Mouse (Mus musculus) ES-Bruce4 (cell line): ENCODE measurements around the gene Phxr2.

Experiments
- CTCF ChIP-seq: IDR thresholded peaks from one replicate; pipeline ENCODE4 v1.8.1; 2011; ENCODE audit warnings: low read depth, low read length
- POLR2A ChIP-seq: IDR thresholded peaks from one replicate; pipeline ENCODE4 v1.8.1; 2011; ENCODE audit warnings: low read length; ENCODE audit not compliant: insufficient read depth

DNA sequence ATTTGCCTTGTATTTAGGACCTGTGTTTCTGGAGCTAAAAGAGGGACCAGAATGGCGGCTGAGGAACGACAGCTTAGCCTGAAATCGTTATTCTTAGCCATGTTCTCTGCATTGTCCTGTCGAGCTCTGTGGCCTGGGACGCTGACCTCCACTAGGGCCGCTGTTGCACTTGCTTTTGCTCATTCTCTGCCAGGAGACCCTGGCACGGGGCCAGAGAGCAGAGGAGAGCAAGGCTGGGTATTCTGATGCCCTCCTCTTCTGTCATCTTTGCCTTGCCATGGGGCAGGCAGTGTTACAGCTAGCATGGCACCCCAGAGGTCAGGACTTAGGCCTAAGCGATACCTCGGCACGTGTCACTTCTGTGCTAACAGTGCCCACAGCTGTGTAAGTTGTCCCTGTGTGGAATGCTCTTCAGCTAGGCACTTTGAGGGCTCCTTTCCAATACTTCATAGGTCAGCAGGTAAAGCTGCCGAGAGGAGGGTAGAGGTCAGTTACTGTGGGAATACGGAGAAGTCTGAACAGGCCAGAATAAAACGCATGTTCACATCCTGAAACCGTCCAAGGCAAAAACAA is 42.6 kb downstream of the Phxr2 start:
- no peak for TF ChIP-seq CTCF
- TF ChIP-seq POLR2A = no peak
